Mouse (Mus musculus) hematopoietic stem cell, adult 5-6 weeks (primary cell): ENCODE data around the gene Paqr4. TPM values are rescaled to one million over a fixed set of nuclear protein-coding genes. Genes with fewer than 3 reads are reported as not detected.
"Not testable (repeated sequence)": the region's sequence is repeated elsewhere in the genome, so short reads cannot be mapped to it uniquely, and the experiment has no call there.

ENCODE experiments used
- ATAC-seq, 2 experiments: fragments of 125-278 bp in 1 of 2; replicated peaks in 1 of 2; 2 replicates each; pipeline ENCODE4 v1.8.0; 2016 to 2017; ENCODE audit warnings: inconsistent platforms in 2 of 2, mild to moderate bottlenecking in 2 of 2, moderate number of reproducible peaks in 2 of 2, low read depth in 1 of 2, moderate TSS enrichment in 1 of 2; ENCODE audit not compliant: low FRiP score in 2 of 2, poor library complexity in 2 of 2, severe bottlenecking in 2 of 2, insufficient read depth in 1 of 2, low TSS enrichment in 1 of 2
- total RNA-seq: library from RNA; stranded (forward); fragments of 172-1452, 232-1000 nt; gene quantifications from 2 replicates; pipeline ENCODE4 v1.2.3, GENCODE M21; 2017

Gene Paqr4
- total RNA-seq, result 2.3 and 3.4 TPM in 2 replicates

DNA sequence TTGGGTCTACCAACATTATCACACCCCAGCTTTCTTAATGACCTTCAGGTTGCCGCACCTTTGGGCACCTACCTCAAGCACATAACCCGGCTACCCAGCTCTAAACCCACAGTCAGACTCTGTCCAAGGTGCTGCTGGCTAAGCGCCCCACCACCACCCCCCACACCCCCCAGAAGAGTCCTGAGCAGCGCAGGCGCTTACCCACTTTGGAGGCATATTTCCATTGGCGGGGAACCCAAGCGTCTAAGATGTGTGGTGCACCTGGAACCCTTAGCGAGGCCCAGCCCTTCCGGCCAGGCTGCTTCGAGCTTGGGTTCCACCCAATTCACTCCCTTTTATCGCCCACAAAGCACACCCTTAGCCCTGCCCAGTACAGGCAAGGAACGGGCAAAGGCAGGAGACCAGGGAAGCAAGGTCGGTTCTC lies at the start of gene Paqr4:
Paqr4 (minus strand) TSS at position 270 of the 424 bp plus-strand sequence.
- ATAC-seq, result peak; percentile 12 to 13; a peak in 2 of 4 replicates

GRCm38 (mm10) chr17:23789749-23790268 lies 49.1 kb upstream of the Paqr4 start:
- no peak for ATAC-seq

DNA sequence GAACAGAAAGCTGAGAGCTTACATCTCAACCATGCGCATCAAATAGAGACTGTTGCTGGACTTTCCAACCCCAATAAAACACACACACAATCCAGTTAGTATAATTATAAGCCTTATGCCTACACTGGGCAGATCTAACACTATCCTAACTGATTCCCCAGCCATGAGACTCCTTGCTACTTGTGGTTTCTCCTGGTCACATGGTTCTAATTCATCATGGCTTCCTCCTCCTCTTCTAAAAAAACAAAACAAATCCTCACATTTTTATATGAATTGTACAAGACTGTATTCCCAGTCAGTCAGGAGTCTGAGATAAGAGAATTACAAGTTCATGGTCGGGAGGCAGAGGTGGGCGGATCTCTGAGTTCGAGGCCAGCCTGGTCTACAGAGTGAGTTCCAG lies 48.3 kb upstream of the Paqr4 start:
- no peak for ATAC-seq

- no peak for ATAC-seq
Measured at GRCm38 (mm10) chr17:23786510-23786931, 45.9 kb upstream of the Paqr4 start.

- ATAC-seq, result peak; percentile 77 to 80
Measured at GRCm38 (mm10) chr17:23785561-23786471, 45.1 kb upstream of the Paqr4 start, which contains the start of gene Flywch2. Gene Flywch2, minus strand, starts transcription at chr17:23786081.

GRCm38 (mm10) chr17:23783352-23783751 lies 42.7 kb upstream of the Paqr4 start:
- no peak for ATAC-seq

- no peak for ATAC-seq
Measured at GRCm38 (mm10) chr17:23778447-23778846, 37.8 kb upstream of the Paqr4 start.

DNA sequence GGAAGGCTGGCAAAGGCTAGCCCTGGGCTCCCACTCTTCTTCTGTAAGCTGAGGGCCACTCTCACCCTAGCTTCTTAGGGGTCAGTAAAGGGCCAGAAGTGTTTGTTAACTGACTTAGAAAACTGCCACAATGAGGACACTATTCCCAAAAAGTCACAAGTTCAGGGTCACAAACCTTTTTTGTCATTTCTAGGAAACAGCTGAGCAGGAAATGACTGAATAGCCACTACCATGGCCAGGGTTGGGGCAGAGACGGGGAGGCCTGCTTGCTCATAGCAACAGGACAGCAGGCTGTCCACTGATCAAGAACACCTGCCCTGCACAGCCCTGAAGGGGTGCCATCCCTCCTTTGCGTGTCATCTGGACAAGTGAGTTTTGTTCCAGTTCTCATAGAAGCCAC lies 36.5 kb upstream of the Paqr4 start:
- no peak for ATAC-seq

GRCm38 (mm10) chr17:23776216-23776615 lies 35.5 kb upstream of the Paqr4 start:
- ATAC-seq, result no peak

DNA sequence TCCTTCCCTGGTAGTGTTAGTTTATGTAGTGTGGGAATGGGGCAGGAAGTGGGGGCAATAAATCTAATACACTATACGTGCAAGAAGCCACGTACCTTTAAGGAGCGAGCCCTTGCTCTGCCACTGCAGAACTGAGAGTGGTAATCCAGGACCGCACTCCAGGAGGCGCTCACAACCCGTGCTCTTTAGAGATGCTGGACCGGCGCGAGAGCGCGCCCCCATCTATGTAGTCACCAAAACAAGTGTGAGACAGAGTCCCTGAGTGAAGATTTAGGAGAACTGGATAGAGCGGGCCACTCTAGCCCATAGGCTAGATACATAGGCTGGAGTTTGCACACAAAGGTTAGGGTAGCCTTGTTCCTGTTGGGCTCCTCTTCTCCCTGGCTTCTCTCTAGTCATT lies 33.4 kb upstream of the Paqr4 start:
- ATAC-seq, result peak; percentile 80 to 81

DNA sequence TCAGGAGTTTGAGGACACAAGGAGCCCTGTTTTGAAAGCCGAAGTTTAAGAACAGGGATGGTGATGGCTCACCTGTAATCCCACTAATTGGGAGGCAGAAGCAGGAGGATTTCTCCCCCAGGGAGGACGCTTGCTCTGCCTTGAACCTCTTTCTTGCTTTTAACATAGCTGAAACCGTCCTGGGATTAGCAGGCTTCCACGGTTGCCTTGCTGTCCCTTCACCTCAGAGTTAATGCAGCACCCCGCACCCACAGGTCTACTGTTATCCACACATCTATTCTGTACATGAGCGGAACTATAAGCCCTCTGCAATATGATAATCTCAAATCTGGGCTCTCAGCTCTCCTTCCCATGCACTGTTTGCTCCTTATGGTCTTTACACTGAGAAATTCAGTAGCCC lies 33.0 kb upstream of the Paqr4 start:
- ATAC-seq, result no peak

- not testable (repeated sequence) for ATAC-seq
Measured at GRCm38 (mm10) chr17:23772219-23772556, 31.5 kb upstream of the Paqr4 start.

- ATAC-seq, result peak; percentile 98
Measured at GRCm38 (mm10) chr17:23771284-23772218, 30.9 kb upstream of the Paqr4 start, which contains the start of gene Flywch1. Gene Flywch1, minus strand, starts transcription at chr17:23771602.

GRCm38 (mm10) chr17:23770896-23771283 lies 30.2 kb upstream of the Paqr4 start:
- ATAC-seq, result 0 out of 4 replicates have a peak, but pooled peaks of 1 of the 2 experiments have one; percentile 2

GRCm38 (mm10) chr17:23770493-23770892 lies 29.8 kb upstream of the Paqr4 start:
- no peak for ATAC-seq

- ATAC-seq, result no peak
Measured at GRCm38 (mm10) chr17:23762976-23763375, 22.3 kb upstream of the Paqr4 start.

DNA sequence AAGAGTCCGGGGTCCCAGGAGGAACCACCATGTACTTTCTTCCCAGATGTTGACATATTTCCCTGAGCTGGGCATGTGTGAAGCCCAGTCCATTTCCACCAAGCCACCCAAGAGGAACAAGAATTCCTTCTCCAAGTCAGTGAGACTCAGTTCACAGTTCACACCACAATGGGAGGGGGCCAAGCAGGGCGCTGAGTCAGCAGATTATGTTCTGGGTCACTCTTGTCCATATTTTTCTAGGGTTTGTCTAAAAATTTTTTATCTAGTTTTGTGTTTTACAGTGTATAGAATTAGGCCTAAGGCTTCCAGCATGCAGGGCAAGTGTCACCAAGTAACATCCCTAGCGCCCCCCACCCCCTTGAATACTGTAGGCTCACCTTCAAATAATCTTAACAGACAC lies 20.5 kb upstream of the Paqr4 start:
- no peak for ATAC-seq

DNA sequence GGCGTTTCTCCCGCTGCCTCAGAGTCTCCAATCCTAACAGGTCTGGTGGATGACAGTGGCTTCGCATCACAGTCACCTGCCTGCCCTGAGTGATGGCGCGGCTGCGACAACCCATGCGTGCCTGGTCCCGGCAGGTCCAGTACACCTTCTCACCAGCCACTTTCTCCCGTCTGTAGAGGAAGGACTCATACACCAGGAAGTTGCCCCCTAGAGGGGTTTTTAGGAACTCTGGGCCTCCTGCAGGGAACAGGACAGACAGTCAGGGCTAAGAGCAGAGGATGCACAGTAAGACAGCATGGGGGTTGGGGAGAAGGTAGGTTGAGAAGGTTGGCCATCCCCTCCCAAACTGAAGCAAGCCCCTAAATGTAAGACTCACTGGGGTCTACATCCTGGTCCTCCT lies 19.6 kb upstream of the Paqr4 start:
- ATAC-seq, result no peak
